Mouse (Mus musculus) cerebellum, postnatal 10 days (tissue): ENCODE measurements at regions not wholly inside any gene's neighbourhood (a gene's known extent, or its start where the extent isn't known, plus 50 kb on each side); places are given as distances from the start of the nearest gene placed in this dataset.
A peak's percentile ranks its signal among the peaks of the same experiment; 100 is the strongest.

Source experiments
- DNase-seq, 2 experiments: peaks; one replicate each; pipeline ENCODE4 v3.0.0; 2021; ENCODE audit warnings: mixed read lengths in 2 of 2

GRCm38 (mm10) chr1:166811341-166812071 is 129.9 kb upstream of the Fmo9 start:
- DNase-seq: no peak

GRCm38 (mm10) chr1:166812072-166812461 is 130.4 kb upstream of the Fmo9 start:
- no peak for DNase-seq

- DNase-seq: no peak
Measured at GRCm38 (mm10) chr1:166812920-166813439, 131.3 kb upstream of the Fmo9 start.

- DNase-seq: no peak
Measured at GRCm38 (mm10) chr1:166817927-166818326, 136.3 kb upstream of the Fmo9 start.

GRCm38 (mm10) chr1:166818682-166819081 is 137.0 kb upstream of the Fmo9 start:
- no peak for DNase-seq

GRCm38 (mm10) chr1:166819420-166819819 is 137.8 kb upstream of the Fmo9 start:
- DNase-seq: no peak

GRCm38 (mm10) chr1:166820050-166820449 is 138.4 kb upstream of the Fmo9 start:
- DNase-seq: no peak

GRCm38 (mm10) chr1:166821146-166821545 is 139.5 kb upstream of the Fmo9 start:
- DNase-seq: no peak

- DNase-seq: no peak
Measured at GRCm38 (mm10) chr1:166837299-166837698, 155.7 kb upstream of the Fmo9 start.

GRCm38 (mm10) chr1:166839833-166840232 is 158.2 kb upstream of the Fmo9 start:
- DNase-seq: peak; percentile 19 to 30

GRCm38 (mm10) chr1:166843397-166843877 is 157.8 kb upstream of the Fam78b start:
- peak; percentile 45 to 62 for DNase-seq

GRCm38 (mm10) chr1:166846566-166846965 is 154.7 kb upstream of the Fam78b start:
- DNase-seq: peak; percentile 54 to 60

GRCm38 (mm10) chr1:166847233-166847632 is 154.0 kb upstream of the Fam78b start:
- no peak for DNase-seq

- peak in 1 of 2 experiments; percentile 39 for DNase-seq
Measured at GRCm38 (mm10) chr1:166848015-166848535, 153.1 kb upstream of the Fam78b start.

- no peak for DNase-seq
Measured at GRCm38 (mm10) chr1:166855988-166856387, 145.2 kb upstream of the Fam78b start.

- DNase-seq: peak; percentile 48
Measured at GRCm38 (mm10) chr1:166866256-166866655, 135.0 kb upstream of the Fam78b start.

- DNase-seq: no peak
Measured at GRCm38 (mm10) chr1:166871258-166871657, 130.0 kb upstream of the Fam78b start.

GRCm38 (mm10) chr1:166876452-166876851 is 124.8 kb upstream of the Fam78b start:
- no peak for DNase-seq

- DNase-seq: peak; percentile 24 to 25
Measured at GRCm38 (mm10) chr1:166883215-166883614, 118.0 kb upstream of the Fam78b start.

- DNase-seq: no peak
Measured at GRCm38 (mm10) chr1:166895945-166896344, 105.3 kb upstream of the Fam78b start.

GRCm38 (mm10) chr1:166898741-166899140 is 102.5 kb upstream of the Fam78b start:
- no peak for DNase-seq

- no peak for DNase-seq
Measured at GRCm38 (mm10) chr1:166899238-166899637, 102.0 kb upstream of the Fam78b start.

- DNase-seq: no peak
Measured at GRCm38 (mm10) chr1:166900028-166900427, 101.2 kb upstream of the Fam78b start.
